Mouse (Mus musculus) thymus, postnatal 10 days (tissue): ENCODE measurements around the gene Sec14l3.
"Not testable (repeated sequence)": the region's sequence is repeated elsewhere in the genome, so short reads cannot be mapped to it uniquely, and the experiment has no call there.

Source experiments
- DNase-seq, 2 experiments: peaks; one replicate each; pipeline ENCODE4 v3.0.0; 2021; ENCODE audit warnings: low spot score in 2 of 2

The Sec14l3 gene

GRCm38 (mm10) chr11:4064627-4065122 is at the start of gene Sec14l3:
Gene Sec14l3, plus strand, starts transcription at chr11:4064841.
- no peak for DNase-seq

GRCm38 (mm10) chr11:4015796-4016195 is 48.8 kb upstream of the Sec14l3 start:
- not testable (repeated sequence) for DNase-seq

- not testable (repeated sequence) for DNase-seq
Observed at GRCm38 (mm10) chr11:4022111-4022510, 42.5 kb upstream of the Sec14l3 start.

- DNase-seq: no peak
Observed at GRCm38 (mm10) chr11:4023321-4023720, 41.3 kb upstream of the Sec14l3 start.

- DNase-seq: no peak
Observed at GRCm38 (mm10) chr11:4027066-4027465, 37.6 kb upstream of the Sec14l3 start.

- DNase-seq: no peak
Observed at GRCm38 (mm10) chr11:4027561-4028334, 36.9 kb upstream of the Sec14l3 start.

GRCm38 (mm10) chr11:4029343-4029742 is 35.3 kb upstream of the Sec14l3 start:
- DNase-seq: no peak

- no peak for DNase-seq
Observed at GRCm38 (mm10) chr11:4031126-4031941, 33.3 kb upstream of the Sec14l3 start, which contains the start of gene Sec14l4. Gene Sec14l4, plus strand, starts transcription at chr11:4031462.

GRCm38 (mm10) chr11:4031961-4032360 is 32.7 kb upstream of the Sec14l3 start:
- DNase-seq: no peak

- no peak for DNase-seq
Observed at GRCm38 (mm10) chr11:4033471-4033870, 31.2 kb upstream of the Sec14l3 start.

- DNase-seq: no peak
Observed at GRCm38 (mm10) chr11:4034169-4034568, 30.5 kb upstream of the Sec14l3 start.

- no peak for DNase-seq
Observed at GRCm38 (mm10) chr11:4035116-4035892, 29.3 kb upstream of the Sec14l3 start.

- no peak for DNase-seq
Observed at GRCm38 (mm10) chr11:4035916-4036315, 28.7 kb upstream of the Sec14l3 start.

- no peak for DNase-seq
Observed at GRCm38 (mm10) chr11:4036365-4037084, 28.1 kb upstream of the Sec14l3 start.

GRCm38 (mm10) chr11:4039951-4040350 is 24.7 kb upstream of the Sec14l3 start:
- no peak for DNase-seq

- DNase-seq: no peak
Observed at GRCm38 (mm10) chr11:4041123-4041625, 23.5 kb upstream of the Sec14l3 start.

GRCm38 (mm10) chr11:4043081-4043480 is 21.6 kb upstream of the Sec14l3 start:
- DNase-seq: no peak

- DNase-seq: no peak
Observed at GRCm38 (mm10) chr11:4046526-4046925, 18.1 kb upstream of the Sec14l3 start.

- DNase-seq: no peak
Observed at GRCm38 (mm10) chr11:4047766-4048165, 16.9 kb upstream of the Sec14l3 start.

GRCm38 (mm10) chr11:4048438-4048837 is 16.2 kb upstream of the Sec14l3 start:
- no peak for DNase-seq

GRCm38 (mm10) chr11:4053586-4053985 is 11.1 kb upstream of the Sec14l3 start:
- peak; percentile 16 to 72 for DNase-seq
